8 mouse cellular contexts compared by ENCODE assay signal in the genomic region with DNA sequence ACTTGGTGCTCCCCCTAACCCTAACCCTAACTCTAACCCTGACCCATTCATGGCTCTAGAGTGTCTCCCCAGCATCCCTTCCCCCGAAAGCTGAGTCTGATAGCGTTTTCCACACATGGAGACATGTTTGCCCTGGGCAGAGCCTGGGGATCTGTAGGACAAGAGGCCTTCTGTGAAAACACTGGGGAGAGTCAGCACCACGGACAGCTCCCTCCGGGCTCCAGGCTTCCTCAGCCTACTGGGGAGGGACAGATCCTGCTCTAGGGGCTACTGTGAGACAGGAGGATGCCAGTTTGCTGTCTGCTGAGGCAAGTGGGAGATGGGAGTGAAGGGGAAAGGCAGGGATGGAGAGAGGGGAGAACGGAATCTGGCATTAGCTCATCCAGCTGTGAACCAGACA.
A peak's percentile ranks its signal among the peaks of the same experiment; 100 is the strongest.
DNase-seq lines count a peak whose midpoint lies in the region; ATAC-seq lines count a peak whose summit lies in the region.

No protein-coding gene starts in this region.

- ATAC-seq in embryonic facial prominence, embryonic 11.5 days (replicated peaks; ENCODE audit: insufficient number of reproducible peaks, low FRiP score, low TSS enrichment, low read depth) = no peak
- ATAC-seq in CD4-positive, CD25-positive, alpha-beta regulatory T cell, adult 4 months = no peak
- no peak for ATAC-seq in megakaryocyte, adult 5-6 weeks (ENCODE audit: poor library complexity, severe bottlenecking)

- no peaks in the 10 kb centered on the region for H3K9me3 ChIP-seq in embryonic facial prominence, embryonic 11.5 days (replicated peaks; ENCODE audit: control insufficient read depth, low read length)

- H3K4me3 ChIP-seq in embryonic facial prominence, embryonic 11.5 days (ENCODE audit: low read depth, low read length) = no peak overlapping the region

- no peaks in the 10 kb centered on the region for H3K4me1 ChIP-seq in embryonic facial prominence, embryonic 11.5 days (ENCODE audit: control insufficient read depth, insufficient read depth, low read length)

- H3K9ac ChIP-seq in embryonic facial prominence, embryonic 11.5 days (replicated peaks; ENCODE audit: low read length) = no peak overlapping the region

- H3K4me2 ChIP-seq in embryonic facial prominence, embryonic 11.5 days (ENCODE audit: low read depth, low read length) = no peak overlapping the region

- H3K27me3 ChIP-seq in embryonic facial prominence, embryonic 11.5 days (ENCODE audit: control insufficient read depth, insufficient read depth, low read length) = no peaks in the 10 kb centered on the region

- H3K27ac ChIP-seq in embryonic facial prominence, embryonic 11.5 days (replicated peaks; ENCODE audit: low read depth, low read length) = no peak overlapping the region

- DNase-seq in layer of hippocampus, postnatal 10 days (ENCODE audit: low spot score in 2 of 2) = peak; percentile 74 to 80
- DNase-seq in layer of hippocampus, adult 9-10 months (ENCODE audit: low spot score) = no peak
- DNase-seq in adipocyte (ENCODE audit: low spot score) = peak; percentile 66
- peak; percentile 91 for DNase-seq in embryonic facial prominence, embryonic 11.5 days (ENCODE audit: low spot score)
- peak; percentile 60 to 90 for DNase-seq in kidney, postnatal 36 days
- DNase-seq in ovary, adult 18-20 months (ENCODE audit: low spot score) = peak; percentile 46

- H3K36me3 ChIP-seq in embryonic facial prominence, embryonic 11.5 days (replicated peaks; ENCODE audit: control insufficient read depth, insufficient read depth, low read depth, low read length) = no peaks in the 10 kb centered on the region

- WGBS in embryonic facial prominence, embryonic 11.5 days = 11% methylated on average over 5 of the region's 5 CpGs
